Mouse (Mus musculus) heart, embryonic 16.5 days (tissue): ENCODE results near the gene Tmco1. TPM values are rescaled to one million over a fixed set of nuclear protein-coding genes. Genes with fewer than 3 reads are reported as not detected.
A peak's percentile ranks its signal among the peaks of the same experiment; 100 is the strongest.
"Not testable (repeated sequence)": the region's sequence is repeated elsewhere in the genome, so short reads cannot be mapped to it uniquely, and the experiment has no call there.

ENCODE experiments used
- ATAC-seq: fragments of 200-750 bp; cut with Nextera tagmentation; replicated peaks from 2 replicates; pipeline ENCODE4 v1.8.0; 2017; ENCODE audit warnings: moderate number of reproducible peaks; ENCODE audit not compliant: insufficient read depth, low FRiP score; ENCODE audit errors: extremely low read depth
- H3K27ac ChIP-seq: fragments of 300-500 bp; sonication (generic); 2 replicates; pipeline ENCODE4 v1.5.1; 2014; ENCODE audit warnings: mild to moderate bottlenecking, low read length, control low read depth, moderate library complexity
- H3K27me3 ChIP-seq: fragments of 300-500 bp; sonication (generic); 2 replicates; pipeline ENCODE4 v1.6.1; 2014; ENCODE audit warnings: low read length, mixed read lengths; ENCODE audit not compliant: control insufficient read depth, insufficient read depth
- H3K36me3 ChIP-seq: fragments of 300-500 bp; sonication (generic); 2 replicates; pipeline ENCODE4 v1.6.1; 2014; ENCODE audit not compliant: control insufficient read depth, insufficient read depth
- H3K4me1 ChIP-seq: fragments of 300-500 bp; sonication (generic); 2 replicates; pipeline ENCODE4 v1.6.1; 2014; ENCODE audit warnings: low read length, mixed read lengths; ENCODE audit not compliant: control insufficient read depth, insufficient read depth
- H3K4me2 ChIP-seq: fragments of 300-500 bp; sonication (generic); 2 replicates; pipeline ENCODE4 v1.6.1; 2014; ENCODE audit warnings: low read depth, mild to moderate bottlenecking, control low read depth, low read length
- H3K4me3 ChIP-seq: fragments of 300-500 bp; sonication (generic); 2 replicates; pipeline ENCODE4 v1.5.1; 2014; ENCODE audit warnings: mild to moderate bottlenecking, control low read depth, low read length
- H3K9ac ChIP-seq: fragments of 300-500 bp; sonication (generic); 2 replicates; pipeline ENCODE4 v1.6.1; 2014; ENCODE audit warnings: low read length, control low read depth
- H3K9me3 ChIP-seq: fragments of 300-500 bp; sonication (generic); replicated peaks from 2 replicates; pipeline ENCODE4 v1.6.1; 2016; ENCODE audit warnings: low read length; ENCODE audit not compliant: control insufficient read depth
- WGBS: fragments of 180-500 bp; shearing (Covaris S2); extraction: QIAGEN DNeasy Blood & Tissue Kit; methylation state at CpG from one replicate; pipeline ENCODE4 v1.1.7; 2014; 5-methylcytosine and 5-hydroxymethylcytosine counted together
- polyA plus RNA-seq: library from polyadenylated mRNA; unstranded; fragments of >200 nt; fragmentation: Nextera tagmentation; extraction: Ambion mirVana; gene quantifications from 2 replicates; pipeline ENCODE4 v1.2.1, GENCODE M21; 2015

The Tmco1 gene
- polyA plus RNA-seq, 1 experiment from 2014 or later: 99.1 TPM

GRCm38 (mm10) chr1:167339177-167339781 is 31.1 kb downstream of the Tmco1 start:
- no peaks in the 10 kb centered on the region for H3K27me3 ChIP-seq
- no peaks in the 10 kb centered on the region for H3K36me3 ChIP-seq
- H3K9ac ChIP-seq: no peak overlapping the region
- 85% methylated on average over 7 of the region's 9 CpGs for WGBS
- H3K4me1 ChIP-seq: no peaks in the 10 kb centered on the region
- H3K4me2 ChIP-seq: no peak overlapping the region
- no peak overlapping the region for H3K4me3 ChIP-seq
- no peak overlapping the region for H3K27ac ChIP-seq
- H3K9me3 ChIP-seq: no peaks in the 10 kb centered on the region
- ATAC-seq: no peak

- Histone ChIP-seq H3K4me3 (peak overlapping the region; percentile 58), H3K36me3 (no peaks in the 10 kb centered on the region), H3K4me2 (peak overlapping the region; percentile 91), H3K4me1 (no peaks in the 10 kb centered on the region), H3K9me3 (no peaks in the 10 kb centered on the region), H3K27ac (no peak overlapping the region), H3K27me3 (no peaks in the 10 kb centered on the region), H3K9ac (peak overlapping the region; percentile 67)
- 2% methylated on average over 46 of the region's 47 CpGs for WGBS
- peak; percentile 46 for ATAC-seq
These were observed 32.1 kb downstream of the Tmco1 start for GRCm38 (mm10) chr1:167340111-167340787.

- H3K9ac ChIP-seq: no peak overlapping the region
- H3K4me1 ChIP-seq: no peaks in the 10 kb centered on the region
- no peaks in the 10 kb centered on the region for H3K9me3 ChIP-seq
- H3K4me3 ChIP-seq: no peak overlapping the region
- H3K4me2 ChIP-seq: peak overlapping the region; percentile 91
- H3K27me3 ChIP-seq: no peaks in the 10 kb centered on the region
- H3K36me3 ChIP-seq: no peaks in the 10 kb centered on the region
- WGBS: 95% methylated on average over 3 of the region's 3 CpGs
- H3K27ac ChIP-seq: no peak overlapping the region
- no peak for ATAC-seq
These were observed 32.8 kb downstream of the Tmco1 start for GRCm38 (mm10) chr1:167340910-167341528.

DNA sequence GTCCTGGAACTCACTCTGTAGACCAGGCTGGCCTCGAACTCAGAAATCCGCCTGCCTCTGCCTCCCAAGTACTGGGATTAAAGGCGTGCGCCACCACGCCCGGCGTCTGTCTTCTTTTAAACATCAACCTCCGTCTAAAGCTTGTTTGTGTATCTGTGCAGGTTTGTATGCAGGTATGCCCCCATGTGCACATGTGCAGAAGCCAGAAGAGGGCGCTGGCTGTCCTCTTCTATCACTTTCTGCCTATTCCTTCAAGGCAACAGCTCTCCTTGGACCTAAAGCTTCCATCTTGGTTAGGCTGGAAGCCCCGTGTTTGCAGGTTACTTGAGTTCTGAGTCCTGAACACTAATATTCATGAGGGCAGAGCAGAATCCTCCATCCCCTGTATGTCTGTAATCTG is 34.7 kb downstream of the Tmco1 start:
- H3K4me2 ChIP-seq: no peak overlapping the region

GRCm38 (mm10) chr1:167345994-167346520 is 37.9 kb downstream of the Tmco1 start:
- ATAC-seq, H3K36me3 ChIP-seq, H3K27ac ChIP-seq, H3K4me3 ChIP-seq, H3K4me2 ChIP-seq, H3K27me3 ChIP-seq, H3K4me1 ChIP-seq, H3K9ac ChIP-seq, H3K9me3 ChIP-seq: not testable (repeated sequence)
- WGBS: 83% methylated on average over 10 of the region's 10 CpGs

More for the DNA sequence above, 34.7 kb downstream of the Tmco1 start:
- 82% methylated on average over 10 of the region's 10 CpGs for WGBS
- no peak overlapping the region for H3K27ac ChIP-seq
- no peaks in the 10 kb centered on the region for H3K27me3 ChIP-seq
- no peak overlapping the region for H3K4me3 ChIP-seq
- no peaks in the 10 kb centered on the region for H3K36me3 ChIP-seq
- no peak overlapping the region for H3K9ac ChIP-seq
- no peaks in the 10 kb centered on the region for H3K9me3 ChIP-seq
- H3K4me1 ChIP-seq: no peaks in the 10 kb centered on the region
- no peak for ATAC-seq

DNA sequence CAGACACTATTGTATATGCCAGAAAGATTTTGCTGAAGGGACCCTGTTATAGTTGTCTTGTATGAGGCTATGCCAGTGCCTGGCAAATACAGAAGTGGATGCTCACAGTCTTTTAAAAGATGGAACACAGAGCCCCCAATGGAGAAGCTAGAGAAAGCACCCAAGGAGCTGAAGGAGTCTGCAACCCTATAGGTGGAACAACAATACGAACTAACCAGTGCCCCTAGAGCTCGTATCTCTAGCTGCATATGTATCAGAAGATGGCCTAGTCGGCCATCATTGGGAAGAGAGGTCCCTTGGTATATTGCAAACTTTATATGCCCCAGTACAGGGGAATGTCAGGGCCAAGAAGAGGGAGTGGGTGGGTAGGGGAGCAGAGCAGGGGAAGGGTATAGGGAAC is 41.0 kb downstream of the Tmco1 start:
- not testable (repeated sequence) for H3K4me3 ChIP-seq, ATAC-seq

GRCm38 (mm10) chr1:167349815-167350596 is 41.8 kb downstream of the Tmco1 start, which contains the start of gene Aldh9a1:
Aldh9a1 (plus strand) TSS chr1:167349991.
- Histone ChIP-seq H3K4me1 (peaks cover 2% of the 10 kb centered on the region; the same call in 1 of the 2 replicates), H3K4me2 (peak within 1 kb of the TSS; percentile 91), H3K9me3 (no peaks in the 10 kb centered on the region), H3K4me3 (peak within 1 kb of the TSS; percentile 76), H3K27ac (peak within 1 kb of the TSS; percentile 88), H3K27me3 (no peaks in the 10 kb centered on the region), H3K36me3 (peaks cover 7% of the 10 kb centered on the region), H3K9ac (peak within 1 kb of the TSS; percentile 86)
- ATAC-seq: peak; percentile 99
- WGBS: under 1% methylated on average over 55 of the region's 55 CpGs

More for the DNA sequence above, 41.0 kb downstream of the Tmco1 start:
- H3K4me2 ChIP-seq: peak overlapping the region; percentile 91
- 69% methylated on average over 3 of the region's 3 CpGs for WGBS
- H3K27me3 ChIP-seq, H3K27ac ChIP-seq, H3K9ac ChIP-seq, H3K9me3 ChIP-seq, H3K4me1 ChIP-seq, H3K36me3 ChIP-seq: not testable (repeated sequence)

DNA sequence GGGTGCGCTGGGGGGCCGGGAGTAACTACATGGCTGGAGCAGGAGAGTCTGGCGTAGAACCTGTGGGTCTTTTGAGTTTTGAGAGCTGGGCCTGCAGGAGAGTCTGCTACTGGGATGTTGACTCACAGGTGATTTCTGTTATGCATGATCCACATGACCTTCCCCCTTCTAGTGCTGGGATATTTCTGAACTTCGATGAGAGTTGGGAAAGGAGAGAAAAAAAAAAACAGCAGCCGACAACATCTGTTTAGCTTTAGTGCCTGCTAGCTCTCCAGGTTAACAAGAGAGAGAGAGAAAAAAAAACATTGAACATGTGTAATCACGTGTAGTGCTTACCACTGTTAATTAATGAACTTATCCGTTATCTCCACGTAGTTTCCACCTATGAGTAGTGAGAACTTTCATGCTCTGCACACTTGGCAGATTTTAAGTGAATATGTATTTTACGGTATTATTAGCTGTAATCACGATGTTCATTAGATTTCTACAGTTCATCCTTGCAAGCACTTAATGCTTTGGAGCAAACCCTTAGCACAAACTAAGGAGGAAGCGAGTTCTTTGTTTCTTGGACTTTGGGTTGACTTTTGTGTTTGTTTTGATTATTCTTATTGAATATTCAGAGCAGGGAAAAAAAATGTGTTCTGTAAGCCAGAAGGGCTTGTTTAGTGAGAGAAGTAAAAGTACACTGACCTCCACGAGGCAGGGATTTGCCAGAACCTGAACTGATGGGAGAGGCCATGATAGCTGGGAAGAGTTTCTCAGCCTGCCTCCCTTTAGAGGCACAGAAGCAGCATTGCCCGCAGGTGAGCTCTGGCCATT is 42.6 kb downstream of the Tmco1 start:
- H3K27ac ChIP-seq: peak overlapping the region; percentile 88
- 34% methylated on average over 13 of the region's 13 CpGs for WGBS
- peaks cover 7% of the 10 kb centered on the region for H3K36me3 ChIP-seq

More for the DNA sequence above, 42.6 kb downstream of the Tmco1 start:
- Histone ChIP-seq H3K4me1 (peaks cover 2% of the 10 kb centered on the region; the same call in 1 of the 2 replicates), H3K4me2 (peak overlapping the region; percentile 91), H3K27me3 (no peaks in the 10 kb centered on the region), H3K4me3 (peak overlapping the region; percentile 76), H3K9ac (peak overlapping the region; percentile 86), H3K9me3 (no peaks in the 10 kb centered on the region)
- no peak for ATAC-seq
